Mouse (Mus musculus) adrenal gland, postnatal 36 days (tissue): Measurements from ENCODE around the gene Tbc1d21. TPM values are rescaled to one million over a fixed set of nuclear protein-coding genes. Genes with fewer than 3 reads are reported as not detected.

Source experiments
- DNase-seq, 2 experiments: peaks; one replicate each; pipeline ENCODE4 v3.0.0; 2021; ENCODE audit warnings: mixed read lengths in 1 of 2
- long read RNA-seq, 2 experiments: library from polyadenylated mRNA; stranded (forward); transcript quantifications; one replicate each; pipeline ENCODE4 v2.0.0; 2021; ENCODE audit warnings: borderline sequencing depth in 2 of 2
- total RNA-seq, 2 experiments: library from RNA; stranded (reverse); gene quantifications; 2 replicates each; pipeline ENCODE4 v1.2.3; 2021

The Tbc1d21 gene
- not detected for total RNA-seq
- long read RNA-seq, experiment 1 = 0 reads
- long read RNA-seq, experiment 2 = 0 reads

GRCm38 (mm10) chr9:58370355-58370754 lies at the start of gene Tbc1d21:
Tbc1d21 (minus strand) TSS chr9:58370455.
- no peak for DNase-seq

- DNase-seq = no peak
These were observed 41.3 kb upstream of the Tbc1d21 start for GRCm38 (mm10) chr9:58411556-58411955.

- peak in 1 of 2 experiments; percentile 14 for DNase-seq
These were observed 39.9 kb upstream of the Tbc1d21 start for GRCm38 (mm10) chr9:58410057-58410735.

GRCm38 (mm10) chr9:58409247-58409646 lies 39.0 kb upstream of the Tbc1d21 start:
- DNase-seq = no peak

- DNase-seq = peak in 1 of 2 experiments; percentile 11
These were observed 34.2 kb upstream of the Tbc1d21 start for GRCm38 (mm10) chr9:58404412-58404811.

GRCm38 (mm10) chr9:58401371-58402082 lies 31.3 kb upstream of the Tbc1d21 start:
- peak in 1 of 2 experiments; percentile 35 for DNase-seq

GRCm38 (mm10) chr9:58399609-58400008 lies 29.4 kb upstream of the Tbc1d21 start:
- DNase-seq = peak in 1 of 2 experiments; percentile 14

GRCm38 (mm10) chr9:58394605-58395004 lies 24.4 kb upstream of the Tbc1d21 start:
- DNase-seq = no peak

GRCm38 (mm10) chr9:58393875-58394274 lies 23.6 kb upstream of the Tbc1d21 start:
- DNase-seq = no peak

- DNase-seq = no peak
These were observed 18.1 kb upstream of the Tbc1d21 start for GRCm38 (mm10) chr9:58388381-58388780.

- peak in 1 of 2 experiments; percentile 16 for DNase-seq
These were observed 8.6 kb upstream of the Tbc1d21 start for GRCm38 (mm10) chr9:58378878-58379277.

- DNase-seq = no peak
These were observed 3.7 kb upstream of the Tbc1d21 start for GRCm38 (mm10) chr9:58373912-58374431.

GRCm38 (mm10) chr9:58371914-58372313 lies 1.7 kb upstream of the Tbc1d21 start:
- DNase-seq = no peak

GRCm38 (mm10) chr9:58369644-58370043 lies 611 bp downstream of the Tbc1d21 start:
- DNase-seq = peak; percentile 33 to 41

- no peak for DNase-seq
These were observed 5.9 kb downstream of the Tbc1d21 start for GRCm38 (mm10) chr9:58364325-58364724.

- no peak for DNase-seq
These were observed 8.3 kb downstream of the Tbc1d21 start for GRCm38 (mm10) chr9:58361956-58362355.

- no peak for DNase-seq
These were observed 8.9 kb downstream of the Tbc1d21 start for GRCm38 (mm10) chr9:58361373-58361772.

GRCm38 (mm10) chr9:58355262-58356050 lies 14.8 kb downstream of the Tbc1d21 start:
- DNase-seq = no peak

- DNase-seq = no peak
These were observed 15.6 kb downstream of the Tbc1d21 start for GRCm38 (mm10) chr9:58354701-58355100.

- DNase-seq = no peak
These were observed 17.0 kb downstream of the Tbc1d21 start for GRCm38 (mm10) chr9:58353224-58353623.

GRCm38 (mm10) chr9:58347795-58348194 lies 22.5 kb downstream of the Tbc1d21 start:
- no peak for DNase-seq

- DNase-seq = peak in 1 of 2 experiments; percentile 15
These were observed 23.8 kb downstream of the Tbc1d21 start for GRCm38 (mm10) chr9:58346498-58346897.
